Mouse (Mus musculus) cerebellum, adult 2 months (tissue): ENCODE results near the gene Aff3.

Experiments used
- CTCF ChIP-seq: fragments of 200-500 bp; IDR thresholded peaks from 2 replicates; pipeline ENCODE4 v1.5.1; 2011; ENCODE audit warnings: low read depth, mild to moderate bottlenecking, control low read depth, low read length, moderate library complexity, borderline replicate concordance; ENCODE audit not compliant: insufficient read depth
- POLR2A ChIP-seq: fragments of 200-500 bp; IDR thresholded peaks from 2 replicates; pipeline ENCODE4 v1.6.1; 2011; ENCODE audit warnings: low read length, control low read depth, borderline replicate concordance; ENCODE audit not compliant: insufficient read depth

GRCm38 (mm10) chr1:38591194-38591593, 73.6 kb downstream of the Aff3 start:
- TF ChIP-seq CTCF, result no peak
- no peak for TF ChIP-seq POLR2A
